Mouse (Mus musculus) liver, embryonic 14.5 days (tissue): Measurements from ENCODE around the gene Klhdc8b.

Experiments
- CTCF ChIP-seq: IDR thresholded peaks from 2 replicates; pipeline ENCODE4 v1.5.1; 2016; ENCODE audit warnings: antibody characterized with exemption, low read depth, control low read depth
- EP300 ChIP-seq: IDR thresholded peaks from 2 replicates; pipeline ENCODE4 v1.6.1; 2016; ENCODE audit warnings: antibody characterized with exemption, low read depth

DNA sequence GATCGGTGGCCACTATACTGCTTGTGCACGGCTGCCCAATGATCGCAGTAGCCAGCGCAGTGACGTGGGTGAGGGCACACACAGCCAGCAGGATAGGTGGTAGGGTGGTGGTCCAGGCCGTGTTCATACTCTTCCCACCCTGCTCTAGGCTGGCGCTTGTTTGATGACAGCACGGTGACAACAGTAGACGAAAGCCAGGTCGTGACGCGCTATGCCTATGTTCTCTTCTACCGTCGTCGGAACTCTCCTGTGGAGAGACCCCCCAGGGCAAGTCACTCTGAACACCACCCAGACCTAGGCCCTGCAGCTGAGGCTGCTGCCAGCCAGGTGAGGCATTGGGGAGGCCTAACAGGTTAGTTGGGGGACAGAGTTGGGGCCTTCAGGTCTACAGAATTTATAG lies 38.6 kb upstream of the Klhdc8b start:
- TF ChIP-seq CTCF (no peak), EP300 (no peak)
